Mouse (Mus musculus) bone marrow macrophage, adult 2 months (primary cell): ENCODE measurements around the gene Triap1.

Experiments used
- CTCF ChIP-seq: IDR thresholded peaks from 2 replicates; pipeline ENCODE4 v1.5.1; 2012; ENCODE audit warnings: low read depth, mild to moderate bottlenecking, low read length, moderate library complexity
- POLR2A ChIP-seq: IDR thresholded peaks from 2 replicates; pipeline ENCODE4 v1.6.1; 2012; ENCODE audit warnings: mild to moderate bottlenecking, low read depth, low read length, borderline replicate concordance

DNA sequence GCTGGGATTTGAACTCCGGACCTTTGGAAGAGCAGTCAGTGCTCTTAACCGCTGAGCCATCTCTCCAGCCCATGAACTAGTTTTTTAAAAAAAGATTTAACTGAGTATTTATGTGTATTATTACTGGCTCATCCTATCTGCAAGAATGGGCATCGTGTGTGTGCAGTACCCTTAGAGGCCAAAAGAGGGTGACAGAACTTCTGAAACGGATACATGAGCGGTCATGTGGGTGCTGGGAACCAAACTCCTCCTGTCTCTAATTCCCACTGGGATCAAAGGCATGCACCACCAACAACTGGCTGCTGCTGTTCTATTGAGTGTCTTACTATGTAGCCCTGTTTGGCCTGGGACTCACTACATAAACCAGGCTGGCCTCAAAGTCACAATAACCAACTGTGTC is 10.3 kb downstream of the Triap1 start:
- TF ChIP-seq POLR2A (no peak), CTCF (no peak)
